Mouse (Mus musculus) brain, embryonic 14.5 days (tissue): Measurements from ENCODE around the gene Sema3b.

ENCODE experiments used
- CTCF ChIP-seq: fragments of 200-500 bp; IDR thresholded peaks from 2 replicates; pipeline ENCODE4 v1.5.1; 2012; ENCODE audit warnings: inconsistent platforms, mild to moderate bottlenecking, moderate library complexity, borderline replicate concordance; ENCODE audit not compliant: insufficient read depth, insufficient read length; ENCODE audit errors: extremely low read depth
- POLR2A ChIP-seq: fragments of 200-500 bp; IDR thresholded peaks from 2 replicates; pipeline ENCODE4 v1.6.1; 2012; ENCODE audit warnings: mild to moderate bottlenecking, inconsistent platforms, borderline replicate concordance; ENCODE audit not compliant: poor library complexity, insufficient read depth, insufficient read length, severe bottlenecking; ENCODE audit errors: extremely low read depth

DNA sequence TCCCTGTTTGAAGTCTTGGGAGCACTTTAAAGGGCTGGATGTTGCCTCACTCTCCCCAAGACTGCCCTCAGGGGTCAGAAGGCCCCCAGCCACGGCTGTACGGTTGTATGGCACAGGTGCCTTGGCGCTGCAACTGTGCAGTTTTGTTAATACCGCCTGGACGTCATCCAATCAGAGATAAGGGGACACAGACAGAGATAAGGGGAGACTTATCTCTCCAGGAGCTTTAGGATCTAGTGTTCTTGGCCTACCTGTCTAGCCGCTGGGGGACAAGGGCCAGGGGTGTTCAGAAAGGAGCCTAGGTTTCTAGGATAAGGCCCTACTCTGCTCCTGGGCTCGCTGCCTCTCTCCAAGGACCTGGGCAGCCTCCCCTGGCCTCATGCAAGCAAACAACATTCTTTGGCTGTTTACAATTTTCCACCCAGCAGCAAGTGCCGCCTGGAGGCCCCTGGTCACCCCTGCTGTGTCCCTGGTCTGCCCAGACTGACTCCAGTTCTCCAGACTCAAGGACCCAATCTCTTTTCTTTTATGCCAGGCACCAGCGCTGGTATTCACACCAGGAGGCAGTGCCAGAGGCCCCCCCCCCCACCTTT lies 1.3 kb downstream of the Sema3b start:
- TF ChIP-seq POLR2A (no peak), CTCF (no peak)
